Mouse (Mus musculus) forebrain, embryonic 10.5 days (tissue): Measurements from ENCODE around the gene Pcsk4. TPM values are rescaled to one million over a fixed set of nuclear protein-coding genes. Genes with fewer than 3 reads are reported as not detected.

Experiments used
- DNase-seq: peaks from one replicate; pipeline ENCODE4 v3.0.0-alpha.2; 2017; ENCODE audit warnings: low spot score; ENCODE audit errors: extremely low spot score
- H3K27ac ChIP-seq: fragments of 300-500 bp; sonication (generic); 2 replicates; pipeline ENCODE4 v1.5.1; 2016; ENCODE audit warnings: mild to moderate bottlenecking
- H3K27me3 ChIP-seq: fragments of 300-500 bp; sonication (generic); 2 replicates; pipeline ENCODE4 v1.6.1; 2016; ENCODE audit warnings: mild to moderate bottlenecking; ENCODE audit not compliant: poor library complexity, severe bottlenecking
- H3K36me3 ChIP-seq: fragments of 300-500 bp; sonication (generic); replicated peaks from 2 replicates; pipeline ENCODE4 v1.6.1; 2016; ENCODE audit warnings: mild to moderate bottlenecking, moderate library complexity
- H3K4me1 ChIP-seq: fragments of 300-500 bp; sonication (generic); 2 replicates; pipeline ENCODE4 v1.6.1; 2016
- H3K4me3 ChIP-seq: fragments of 300-500 bp; sonication (generic); 2 replicates; pipeline ENCODE4 v1.5.1; 2016; ENCODE audit warnings: mild to moderate bottlenecking, moderate library complexity
- H3K9me3 ChIP-seq: fragments of 300-500 bp; sonication (generic); 2 replicates; pipeline ENCODE4 v1.6.1; 2016; ENCODE audit warnings: mild to moderate bottlenecking, moderate library complexity
- WGBS: fragments of 180-500 bp; shearing (Covaris S2); methylation state at CpG from one replicate; pipeline ENCODE4 v1.1.7; 2016; 5-methylcytosine and 5-hydroxymethylcytosine counted together
- polyA plus RNA-seq: library from polyadenylated mRNA; unstranded; fragments of >200 nt; fragmentation: Nextera tagmentation; extraction: Ambion mirVana; gene quantifications from 2 replicates; pipeline ENCODE4 v1.2.1, GENCODE M21; 2016

Pcsk4 gene
- polyA plus RNA-seq, 1 experiment from 2014 or later: 6.7 TPM

- DNase-seq: no peak
- no peaks in the 10 kb centered on the region for H3K9me3 ChIP-seq
- H3K27me3 ChIP-seq: peaks cover 60% of the 10 kb centered on the region
- peak overlapping the region; percentile 62 for H3K27ac ChIP-seq
- H3K4me1 ChIP-seq: peaks cover 35% of the 10 kb centered on the region
- H3K4me3 ChIP-seq: peak overlapping the region; percentile 56
- no peaks in the 10 kb centered on the region for H3K36me3 ChIP-seq
- 2% methylated on average over 40 of the region's 41 CpGs for WGBS
These were observed 786 bp upstream of the Pcsk4 start for GRCm38 (mm10) chr10:80330084-80330483.

GRCm38 (mm10) chr10:80325045-80325444 lies 4.3 kb downstream of the Pcsk4 start:
- Histone ChIP-seq H3K4me3 (peak overlapping the region; percentile 14; the same call in 1 of the 2 replicates), H3K36me3 (peaks cover 5% of the 10 kb centered on the region; the same call in 1 of the 2 replicates), H3K27me3 (peaks cover 56% of the 10 kb centered on the region), H3K27ac (no peak overlapping the region), H3K4me1 (peaks cover 60% of the 10 kb centered on the region), H3K9me3 (no peaks in the 10 kb centered on the region)
- WGBS: 89% methylated on average over 21 of the region's 21 CpGs
- no peak for DNase-seq

GRCm38 (mm10) chr10:80324120-80325037 lies 4.9 kb downstream of the Pcsk4 start:
- WGBS: 80% methylated on average over 17 of the region's 17 CpGs
- peaks cover 56% of the 10 kb centered on the region for H3K27me3 ChIP-seq
- peaks cover 60% of the 10 kb centered on the region for H3K4me1 ChIP-seq
- no peak for DNase-seq
- H3K36me3 ChIP-seq: peaks cover 5% of the 10 kb centered on the region; the same call in 1 of the 2 replicates
- H3K4me3 ChIP-seq: peak overlapping the region; percentile 76
- H3K27ac ChIP-seq: no peak overlapping the region
- H3K9me3 ChIP-seq: no peaks in the 10 kb centered on the region

- peaks cover 60% of the 10 kb centered on the region for H3K4me1 ChIP-seq
- DNase-seq: peak; percentile 64
- peak overlapping the region; percentile 85 for H3K27ac ChIP-seq
- peaks cover 13% of the 10 kb centered on the region for H3K36me3 ChIP-seq
- 2% methylated on average over 44 of the region's 46 CpGs for WGBS
- peak overlapping the region; percentile 76 for H3K4me3 ChIP-seq
- H3K9me3 ChIP-seq: no peaks in the 10 kb centered on the region
- peaks cover 51% of the 10 kb centered on the region for H3K27me3 ChIP-seq
These were observed 5.8 kb downstream of the Pcsk4 start for GRCm38 (mm10) chr10:80323261-80324119.

- Histone ChIP-seq H3K4me1 (peaks cover 63% of the 10 kb centered on the region), H3K9me3 (no peaks in the 10 kb centered on the region), H3K4me3 (peak overlapping the region; percentile 76), H3K27ac (peak overlapping the region; percentile 85), H3K36me3 (peaks cover 20% of the 10 kb centered on the region), H3K27me3 (peaks cover 49% of the 10 kb centered on the region)
- no peak for DNase-seq
- WGBS: 9% methylated on average over 28 of the region's 28 CpGs
These were observed 6.5 kb downstream of the Pcsk4 start for GRCm38 (mm10) chr10:80322811-80323211.

GRCm38 (mm10) chr10:80321670-80322581 lies 7.4 kb downstream of the Pcsk4 start:
- Histone ChIP-seq H3K9me3 (no peaks in the 10 kb centered on the region), H3K27me3 (peaks cover 53% of the 10 kb centered on the region), H3K36me3 (peaks cover 29% of the 10 kb centered on the region), H3K27ac (peak overlapping the region; percentile 12), H3K4me1 (peaks cover 71% of the 10 kb centered on the region), H3K4me3 (peak overlapping the region; percentile 76)
- 92% methylated on average over 21 of the region's 21 CpGs for WGBS
- no peak for DNase-seq

- Histone ChIP-seq H3K27ac (peak overlapping the region; percentile 12), H3K9me3 (no peaks in the 10 kb centered on the region), H3K27me3 (peaks cover 61% of the 10 kb centered on the region), H3K36me3 (peaks cover 34% of the 10 kb centered on the region), H3K4me1 (peaks cover 79% of the 10 kb centered on the region), H3K4me3 (peak overlapping the region; percentile 94; the same call in 1 of the 2 replicates)
- DNase-seq: no peak
- 83% methylated on average over 6 of the region's 6 CpGs for WGBS
These were observed 8.2 kb downstream of the Pcsk4 start for GRCm38 (mm10) chr10:80321014-80321669.

GRCm38 (mm10) chr10:80320340-80320760 lies 8.9 kb downstream of the Pcsk4 start, which contains the start of gene 2310011J03Rik:
TSS of gene 2310011J03Rik (minus strand) at chr10:80320537.
- peak within 1 kb of the TSS; percentile 82 for H3K27ac ChIP-seq
- H3K9me3 ChIP-seq: no peaks in the 10 kb centered on the region
- H3K4me1 ChIP-seq: peaks cover 86% of the 10 kb centered on the region
- peaks cover 40% of the 10 kb centered on the region for H3K36me3 ChIP-seq
- H3K27me3 ChIP-seq: peaks cover 66% of the 10 kb centered on the region
- peak within 1 kb of the TSS; percentile 94 for H3K4me3 ChIP-seq
- peak; percentile 89 for DNase-seq
- under 1% methylated on average over 34 of the region's 34 CpGs for WGBS

- H3K9me3 ChIP-seq: no peaks in the 10 kb centered on the region
- 65% methylated on average over 10 of the region's 10 CpGs for WGBS
- peaks cover 69% of the 10 kb centered on the region for H3K27me3 ChIP-seq
- no peak overlapping the region for H3K27ac ChIP-seq
- H3K4me3 ChIP-seq: peak overlapping the region; percentile 2; the same call in 1 of the 2 replicates
- peaks cover 81% of the 10 kb centered on the region for H3K4me1 ChIP-seq
- peaks cover 73% of the 10 kb centered on the region for H3K36me3 ChIP-seq
- DNase-seq: no peak
These were observed 12.3 kb downstream of the Pcsk4 start for GRCm38 (mm10) chr10:80317011-80317410.

GRCm38 (mm10) chr10:80316359-80316781 lies 12.9 kb downstream of the Pcsk4 start:
- H3K4me3 ChIP-seq: peak overlapping the region; percentile 2; the same call in 1 of the 2 replicates
- H3K27ac ChIP-seq: no peak overlapping the region
- H3K9me3 ChIP-seq: no peaks in the 10 kb centered on the region
- H3K27me3 ChIP-seq: peaks cover 69% of the 10 kb centered on the region
- 41% methylated on average over 11 of the region's 11 CpGs for WGBS
- no peak for DNase-seq
- H3K4me1 ChIP-seq: peaks cover 75% of the 10 kb centered on the region
- H3K36me3 ChIP-seq: peaks cover 76% of the 10 kb centered on the region

GRCm38 (mm10) chr10:80315315-80315714 lies 14.0 kb downstream of the Pcsk4 start:
- H3K4me1 ChIP-seq: peaks cover 73% of the 10 kb centered on the region
- peaks cover 79% of the 10 kb centered on the region for H3K27me3 ChIP-seq
- peak overlapping the region; percentile 12; the same call in 1 of the 2 replicates for H3K4me3 ChIP-seq
- H3K27ac ChIP-seq: no peak overlapping the region
- 50% methylated on average over 27 of the region's 27 CpGs for WGBS
- H3K9me3 ChIP-seq: no peaks in the 10 kb centered on the region
- no peak for DNase-seq
- peaks cover 86% of the 10 kb centered on the region for H3K36me3 ChIP-seq
